Mouse (Mus musculus) lung, adult 2 months (tissue): Measurements from ENCODE around the gene Qser1. TPM values are rescaled to one million over a fixed set of nuclear protein-coding genes. Genes with fewer than 3 reads are reported as not detected.

Source experiments
- DNase-seq: peaks from one replicate; pipeline ENCODE4 v3.0.0; 2022
- H3K4me1 ChIP-seq: fragments of 200-500 bp; 2 replicates; pipeline ENCODE4 v1.6.1; 2011; ENCODE audit warnings: low read length; ENCODE audit not compliant: control insufficient read depth, insufficient read depth
- H3K4me3 ChIP-seq: fragments of 200-500 bp; replicated peaks from 2 replicates; pipeline ENCODE3; 2011; ENCODE audit warnings: low read depth, mild to moderate bottlenecking, control low read depth, low read length; ENCODE audit errors: extremely low read depth
- CTCF ChIP-seq: fragments of 200-500 bp; IDR thresholded peaks from 2 replicates; pipeline ENCODE4 v1.5.1; 2011; ENCODE audit warnings: mild to moderate bottlenecking, low read length, control low read depth; ENCODE audit not compliant: insufficient read depth
- POLR2A ChIP-seq: fragments of 200-500 bp; IDR thresholded peaks from 2 replicates; pipeline ENCODE4 v1.6.1; 2011; ENCODE audit warnings: low read depth, mild to moderate bottlenecking, control low read depth, low read length, borderline replicate concordance; ENCODE audit errors: extremely low read depth
- WGBS: fragments of 180-500 bp; shearing (Covaris S2); methylation state at CpG from one replicate; pipeline ENCODE4 v1.1.7; 2018; 5-methylcytosine and 5-hydroxymethylcytosine counted together
- polyA plus RNA-seq: library from polyadenylated mRNA; depleted of rRNA; stranded (reverse); fragments of >200 nt; gene quantifications from 2 replicates; pipeline ENCODE4 v1.2.3, GENCODE M21; 2012; rRNA removed

Qser1 gene
- polyA plus RNA-seq, 1 experiment, result 5.9 TPM

- 58% methylated on average over 15 of the region's 15 CpGs for WGBS
- DNase-seq, result no peak
- Histone ChIP-seq H3K4me1 (no peaks in the 10 kb centered on the region), H3K4me3 (no peak overlapping the region)
- no peak for TF ChIP-seq CTCF
- no peak for TF ChIP-seq POLR2A
Observed at GRCm38 (mm10) chr2:104714254-104714691, 102.3 kb downstream of the Qser1 start.

- no peak for DNase-seq
- no peaks in the 10 kb centered on the region for H3K4me1 ChIP-seq
- H3K4me3 ChIP-seq, result peak overlapping the region; percentile 90
- TF ChIP-seq POLR2A (no peak), CTCF (no peak)
- WGBS, result under 1% methylated on average over 7 of the region's 7 CpGs
Observed at GRCm38 (mm10) chr2:104712486-104712809, 104.1 kb downstream of the Qser1 start.

- TF ChIP-seq CTCF (no peak), POLR2A (no peak)
- Histone ChIP-seq H3K4me3 (peak within 1 kb of the TSS; percentile 90), H3K4me1 (no peaks in the 10 kb centered on the region)
- DNase-seq, result peak; percentile 76
- WGBS, result under 1% methylated on average over 93 of the region's 99 CpGs
Observed at GRCm38 (mm10) chr2:104711585-104712485, 104.7 kb downstream of the Qser1 start, which contains the start of gene Tcp11l1. Tcp11l1 (minus strand) TSS chr2:104712169.

GRCm38 (mm10) chr2:104710670-104711370 is 105.7 kb downstream of the Qser1 start:
- 25% methylated on average over 6 of the region's 6 CpGs for WGBS
- TF ChIP-seq POLR2A (no peak), CTCF (no peak)
- no peak for DNase-seq
- no peaks in the 10 kb centered on the region for H3K4me1 ChIP-seq
- peak overlapping the region; percentile 1 for H3K4me3 ChIP-seq

- Histone ChIP-seq H3K4me1 (no peaks in the 10 kb centered on the region), H3K4me3 (no peak overlapping the region)
- DNase-seq, result no peak
- WGBS, result 60% methylated on average over 6 of the region's 6 CpGs
- no peak for TF ChIP-seq CTCF
- no peak for TF ChIP-seq POLR2A
Observed at GRCm38 (mm10) chr2:104709786-104710337, 106.7 kb downstream of the Qser1 start.

Other genes with a start within 250 kb of the Qser1 start
- gene Cstf3, start 226.2 kb downstream of the Qser1 start, polyA plus RNA-seq, result 5.1 and 9.7 TPM in 2 replicates
- gene Tcp11l1, start 104.6 kb downstream of the Qser1 start, polyA plus RNA-seq, result 4.7 and 5.1 TPM in 2 replicates
- gene Pin1rt1, start 100.4 kb downstream of the Qser1 start, polyA plus RNA-seq, result not detected in 2 replicates
- gene Depdc7, start 73.9 kb downstream of the Qser1 start, polyA plus RNA-seq, result 1.1 and 1.7 TPM in 2 replicates
- 0.72 and 1.4 TPM in 2 replicates for gene Prrg4, start 33.1 kb upstream of the Qser1 start, polyA plus RNA-seq
- gene Ccdc73, start 51.0 kb upstream of the Qser1 start, polyA plus RNA-seq, result 1.1 TPM in 1 of 2 replicates, not detected in the other
- gene Eif3m, start 200.3 kb upstream of the Qser1 start, polyA plus RNA-seq, result 15.5 and 24.7 TPM in 2 replicates